Mouse (Mus musculus): Measurements from ENCODE around the gene Elf4.

DNA sequence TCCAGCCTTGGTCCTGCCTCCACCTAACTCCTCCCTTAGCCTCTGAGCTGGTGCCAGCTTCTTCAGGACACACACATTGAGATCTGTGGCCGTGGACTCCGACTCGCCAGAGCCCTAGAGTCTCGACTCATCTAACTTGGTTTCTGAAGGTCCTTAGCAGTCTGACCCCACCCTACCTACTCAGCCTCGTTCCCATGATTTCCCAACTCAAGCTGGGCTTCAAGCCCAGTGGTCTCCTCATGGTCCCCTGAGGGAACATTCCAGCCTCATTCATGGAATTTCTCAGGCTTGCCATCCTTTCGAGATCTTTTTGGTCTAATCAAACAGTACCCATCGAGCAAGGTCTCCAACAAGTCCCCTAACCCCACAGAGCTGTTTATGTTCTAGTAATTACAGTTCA lies 21.0 kb downstream of the Elf4 start:
- TF ChIP-seq CTCF (conservative IDR thresholded peaks at IDR 0.05 in 1 of 2, IDR thresholded peaks at IDR 0.05 in 1 of 2; ENCODE audit: low read depth in 2 of 2, low read length in 2 of 2) (no peak), PAX5 (IDR thresholded peaks at IDR 0.05; ENCODE audit: low read length) (no peak), ZNF384 (IDR thresholded peaks at IDR 0.05; ENCODE audit: low read depth, low read length) (no peak), ELF1 (IDR thresholded peaks at IDR 0.05; ENCODE audit: low read depth, low read length) (no peak), E2F4 (IDR thresholded peaks at IDR 0.05; ENCODE audit: insufficient replicate concordance, low read depth, low read length) (no peak), MAX (IDR thresholded peaks at IDR 0.05; ENCODE audit: low read length) (no peak), SIN3A (IDR thresholded peaks at IDR 0.05; ENCODE audit: low read length) (no peak), JUND (conservative IDR thresholded peaks at IDR 0.05; ENCODE audit: low read depth, low read length) (no peak), EP300 (IDR thresholded peaks at IDR 0.05; ENCODE audit: low read length) (no peak)
